Mouse (Mus musculus) midbrain, embryonic 13.5 days (tissue): ENCODE measurements around the gene P4ha2. TPM values are rescaled to one million over a fixed set of nuclear protein-coding genes. Genes with fewer than 3 reads are reported as not detected.

Experiments
- ATAC-seq: fragments of 200-750 bp; cut with Nextera tagmentation; 2 replicates; pipeline ENCODE4 v1.8.0; 2017; ENCODE audit warnings: mild to moderate bottlenecking, moderate TSS enrichment, moderate library complexity
- H3K27ac ChIP-seq: fragments of 300-500 bp; sonication (generic); 2 replicates; pipeline ENCODE4 v1.5.1; 2015; ENCODE audit warnings: inconsistent platforms, mild to moderate bottlenecking, moderate library complexity
- H3K27me3 ChIP-seq: fragments of 300-500 bp; sonication (generic); 2 replicates; pipeline ENCODE4 v1.6.1; 2015; ENCODE audit warnings: mild to moderate bottlenecking, inconsistent platforms
- H3K36me3 ChIP-seq: fragments of 300-500 bp; sonication (generic); 2 replicates; pipeline ENCODE4 v1.6.1; 2015; ENCODE audit warnings: mild to moderate bottlenecking, inconsistent platforms
- H3K4me1 ChIP-seq: fragments of 300-500 bp; sonication (generic); replicated peaks from 2 replicates; pipeline ENCODE4 v1.6.1; 2015; ENCODE audit warnings: inconsistent platforms
- H3K4me2 ChIP-seq: fragments of 300-500 bp; sonication (generic); replicated peaks from 2 replicates; pipeline ENCODE4 v1.6.1; 2015; ENCODE audit warnings: moderate library complexity, mild to moderate bottlenecking, inconsistent platforms
- H3K4me3 ChIP-seq: fragments of 300-500 bp; sonication (generic); replicated peaks from 2 replicates; pipeline ENCODE4 v1.5.1; 2015; ENCODE audit warnings: mild to moderate bottlenecking, inconsistent platforms
- H3K9ac ChIP-seq: fragments of 300-500 bp; sonication (generic); replicated peaks from 2 replicates; pipeline ENCODE4 v1.6.1; 2015; ENCODE audit warnings: mild to moderate bottlenecking, inconsistent platforms
- H3K9me3 ChIP-seq: fragments of 300-500 bp; sonication (generic); 2 replicates; pipeline ENCODE4 v1.6.1; 2016; ENCODE audit warnings: mild to moderate bottlenecking, inconsistent platforms
- WGBS: fragments of 180-500 bp; shearing (Covaris S2); methylation state at CpG from one replicate; pipeline ENCODE4 v1.1.7; 2015; 5-methylcytosine and 5-hydroxymethylcytosine counted together
- polyA plus RNA-seq: library from polyadenylated mRNA; unstranded; fragments of >200 nt; fragmentation: Nextera tagmentation; extraction: Ambion mirVana; gene quantifications from 2 replicates; pipeline ENCODE4 v1.2.1, GENCODE M21; 2015

P4ha2 gene
- polyA plus RNA-seq, 1 experiment from 2014 or later: 7.8 TPM

DNA sequence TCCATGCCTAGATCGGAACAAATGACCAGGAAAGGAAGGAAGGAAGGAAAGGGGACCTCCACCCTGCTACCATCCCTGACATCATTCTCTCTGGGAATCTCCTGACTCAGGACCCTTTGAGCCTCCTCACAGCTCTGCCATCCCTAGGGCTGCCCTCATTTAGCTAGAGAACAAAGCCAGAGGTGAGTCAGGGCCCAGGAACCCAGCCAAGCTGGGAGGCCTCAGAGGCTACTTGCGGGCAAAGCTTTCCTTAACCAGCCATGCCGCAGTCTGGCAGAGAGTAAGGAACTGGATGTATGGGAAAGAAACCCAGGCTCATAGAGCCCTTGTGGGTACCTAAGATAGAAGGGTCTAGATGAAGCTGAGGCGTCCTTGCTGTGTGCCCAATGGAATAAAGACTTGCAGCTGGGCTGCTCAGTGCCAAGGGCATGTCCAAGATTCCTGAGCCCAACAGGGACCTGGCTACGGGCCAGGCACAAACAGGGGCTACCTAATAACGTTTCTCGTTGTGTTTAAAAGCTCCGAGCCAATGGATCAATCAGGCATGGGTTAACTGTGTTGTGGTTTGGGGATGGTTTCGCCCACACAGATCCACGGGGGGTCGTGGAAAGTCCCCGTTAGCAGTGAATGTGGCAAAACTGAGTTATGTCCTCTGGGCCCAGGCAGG is 37.7 kb upstream of the P4ha2 start:
- Histone ChIP-seq H3K9ac (no peak overlapping the region), H3K4me2 (no peak overlapping the region), H3K27ac (0 out of 2 replicates have a peak overlapping the region, but pooled peaks have one; percentile 15), H3K9me3 (no peaks in the 10 kb centered on the region), H3K27me3 (no peaks in the 10 kb centered on the region), H3K4me1 (peaks cover 39% of the 10 kb centered on the region), H3K4me3 (no peak overlapping the region), H3K36me3 (no peaks in the 10 kb centered on the region)
- whole genome bisulfite sequencing: 82% methylated on average over 12 of the region's 12 CpGs
- no peak for ATAC-seq

DNA sequence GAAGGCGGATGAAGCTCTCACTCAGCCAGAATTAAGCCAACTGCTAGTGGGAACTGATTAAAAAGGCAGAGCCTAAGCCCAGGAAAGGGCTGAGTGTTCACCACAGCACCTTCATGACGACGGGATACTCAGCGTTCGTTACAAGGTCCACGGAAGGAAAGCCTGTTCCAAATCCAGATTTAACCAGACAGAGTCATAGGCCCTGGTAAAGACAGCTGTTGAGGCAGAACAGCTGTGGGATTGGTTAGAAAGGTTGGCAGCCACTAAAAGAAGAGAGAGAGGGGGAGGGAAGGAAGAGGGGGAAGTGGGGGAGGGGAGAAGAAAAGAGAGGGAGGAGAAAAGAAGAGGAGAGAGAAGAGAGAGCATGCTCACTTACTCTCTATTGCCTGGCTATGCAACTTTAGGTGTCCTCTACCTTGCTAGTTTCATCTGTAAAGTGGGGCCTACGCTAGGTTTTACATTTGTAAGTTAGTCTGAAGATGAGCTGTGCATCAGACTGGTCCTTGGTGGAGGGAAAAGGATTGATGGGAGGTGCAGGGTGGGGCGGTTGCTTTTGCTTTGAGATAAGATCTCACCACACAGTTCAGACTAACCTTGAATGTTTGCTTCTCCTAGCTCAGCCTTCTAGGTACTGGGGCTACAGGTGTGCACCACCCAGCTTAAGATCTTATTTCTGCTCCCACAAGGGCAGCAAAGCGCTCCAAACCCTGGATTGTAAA is 37.0 kb upstream of the P4ha2 start:
- WGBS: 75% methylated on average over 9 of the region's 9 CpGs
- no peaks in the 10 kb centered on the region for H3K36me3 ChIP-seq
- H3K4me1 ChIP-seq: peaks cover 39% of the 10 kb centered on the region

DNA sequence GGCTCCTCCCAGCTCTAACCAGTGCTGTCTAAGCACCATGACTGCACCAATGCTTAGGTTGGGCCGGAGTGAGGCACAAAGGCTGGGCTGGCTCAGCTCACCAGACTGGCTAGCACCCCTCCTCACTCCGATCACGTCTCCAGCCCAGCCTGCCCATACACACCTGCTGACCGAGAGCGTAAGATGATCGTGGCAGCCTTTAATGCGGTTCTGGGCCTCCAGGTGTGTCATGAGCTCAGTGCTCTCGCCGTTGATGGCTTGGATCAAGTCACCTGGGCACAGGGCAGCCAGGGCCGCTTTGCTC is 36.5 kb upstream of the P4ha2 start:
- no peaks in the 10 kb centered on the region for H3K36me3 ChIP-seq
- H3K4me3 ChIP-seq: no peak overlapping the region
- WGBS: 90% methylated on average over 10 of the region's 10 CpGs
- no peak for ATAC-seq
- no peak overlapping the region for H3K4me2 ChIP-seq
- no peaks in the 10 kb centered on the region for H3K9me3 ChIP-seq
- H3K27me3 ChIP-seq: peaks cover 6% of the 10 kb centered on the region
- no peak overlapping the region for H3K9ac ChIP-seq
- H3K4me1 ChIP-seq: peaks cover 39% of the 10 kb centered on the region
- no peak overlapping the region for H3K27ac ChIP-seq

More for the DNA sequence above, 37.0 kb upstream of the P4ha2 start:
- H3K27me3 ChIP-seq: peaks cover under 1% of the 10 kb centered on the region
- H3K27ac ChIP-seq: no peak overlapping the region
- H3K4me2 ChIP-seq: no peak overlapping the region
- ATAC-seq: no peak
- no peaks in the 10 kb centered on the region for H3K9me3 ChIP-seq
- H3K4me3 ChIP-seq: no peak overlapping the region
- no peak overlapping the region for H3K9ac ChIP-seq

DNA sequence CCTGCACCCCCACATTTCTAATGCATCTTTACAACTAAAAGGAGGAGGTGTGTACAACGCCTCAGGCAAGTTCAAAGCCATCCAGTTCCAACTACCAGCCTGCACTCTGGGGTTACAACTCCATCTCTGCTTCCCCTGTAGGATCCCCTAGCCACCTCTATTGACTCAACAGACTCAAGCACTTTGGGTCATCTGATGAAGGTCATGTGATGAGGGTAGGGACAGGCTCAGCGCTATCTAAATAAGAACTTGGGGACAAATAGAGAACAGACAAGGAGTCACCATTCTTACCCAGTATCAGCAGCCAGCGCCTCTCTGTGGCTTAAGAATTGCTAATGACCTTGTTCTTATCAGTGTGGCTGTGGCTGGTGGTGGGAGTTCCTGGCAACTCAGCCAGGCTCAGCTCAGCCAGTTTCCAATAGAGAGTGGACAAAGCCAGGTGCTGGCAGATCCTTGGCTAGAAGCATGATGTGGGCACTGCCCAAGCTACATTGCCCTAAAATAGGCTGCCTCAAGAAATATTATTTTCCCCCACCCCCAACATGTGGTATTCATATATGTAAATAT is 35.4 kb upstream of the P4ha2 start:
- peaks cover 33% of the 10 kb centered on the region for H3K4me1 ChIP-seq
- no peak overlapping the region for H3K27ac ChIP-seq
- no peak overlapping the region for H3K4me2 ChIP-seq
- H3K9ac ChIP-seq: no peak overlapping the region
- H3K36me3 ChIP-seq: no peaks in the 10 kb centered on the region
- 76% methylated on average over 3 of the region's 3 CpGs for WGBS
- H3K9me3 ChIP-seq: no peaks in the 10 kb centered on the region
- H3K4me3 ChIP-seq: no peak overlapping the region
- H3K27me3 ChIP-seq: peaks cover 9% of the 10 kb centered on the region
- ATAC-seq: no peak

DNA sequence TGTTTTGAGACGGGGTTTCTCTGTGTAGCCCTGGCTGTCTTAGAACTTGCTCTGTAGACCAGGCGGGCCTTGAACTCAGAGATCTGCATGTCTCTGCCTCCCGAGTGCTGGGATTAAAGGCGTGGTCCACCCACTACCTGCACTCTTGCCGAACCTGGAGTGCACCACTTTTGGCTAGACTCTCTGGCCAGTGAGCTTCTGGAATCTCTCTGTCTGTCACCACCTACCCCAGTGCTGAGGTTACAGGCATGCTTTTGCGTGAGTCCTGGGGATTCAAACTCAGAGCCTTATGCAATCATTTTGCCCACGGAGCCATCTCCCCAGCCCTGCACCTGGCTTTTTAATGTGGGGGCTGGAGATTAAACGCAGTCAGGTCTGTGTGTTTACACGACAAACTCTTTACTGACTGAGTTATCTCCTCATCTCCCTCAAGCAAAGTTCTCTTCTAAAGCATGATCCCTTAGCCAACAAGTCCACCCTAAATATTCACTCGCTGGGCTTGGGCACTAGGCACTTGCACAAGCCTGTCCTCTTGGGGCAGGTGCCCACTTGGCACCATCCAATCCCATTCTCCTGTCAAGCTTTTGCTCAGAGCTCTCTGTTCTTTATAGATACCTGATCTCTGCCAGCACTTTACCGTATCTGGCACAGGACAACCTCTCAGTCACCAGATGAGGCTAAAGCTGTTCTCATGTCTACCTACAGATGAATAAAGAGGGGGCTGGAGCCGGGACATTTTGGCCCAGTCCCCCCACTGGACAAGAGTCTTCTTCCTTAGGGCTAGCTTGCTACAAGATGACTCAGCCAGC is 34.6 kb upstream of the P4ha2 start:
- Histone ChIP-seq H3K36me3 (no peaks in the 10 kb centered on the region), H3K27me3 (peaks cover 9% of the 10 kb centered on the region), H3K4me3 (no peak overlapping the region), H3K27ac (no peak overlapping the region), H3K9ac (no peak overlapping the region), H3K9me3 (no peaks in the 10 kb centered on the region), H3K4me1 (peaks cover 31% of the 10 kb centered on the region), H3K4me2 (no peak overlapping the region)
- ATAC-seq: no peak
- 96% methylated on average over 12 of the region's 12 CpGs for WGBS

DNA sequence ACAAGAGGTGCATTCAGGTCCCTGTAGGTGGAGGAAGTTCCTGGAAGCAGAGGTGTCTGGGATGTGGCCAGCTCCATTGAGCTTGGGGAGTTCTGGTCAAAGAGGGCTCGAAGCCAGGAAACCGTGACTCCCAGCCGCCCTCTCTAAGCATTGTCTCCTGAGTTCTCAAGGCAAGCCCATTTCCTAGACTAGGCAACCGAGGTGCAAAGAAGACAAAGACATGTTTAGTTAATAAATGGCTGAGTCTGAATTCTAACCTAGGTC is 34.0 kb upstream of the P4ha2 start:
- Histone ChIP-seq H3K4me1 (peaks cover 28% of the 10 kb centered on the region), H3K9ac (no peak overlapping the region), H3K9me3 (no peaks in the 10 kb centered on the region), H3K36me3 (no peaks in the 10 kb centered on the region), H3K27ac (no peak overlapping the region), H3K4me3 (no peak overlapping the region), H3K27me3 (peaks cover 9% of the 10 kb centered on the region), H3K4me2 (no peak overlapping the region)
- 93% methylated on average over 4 of the region's 4 CpGs for WGBS
- no peak for ATAC-seq

DNA sequence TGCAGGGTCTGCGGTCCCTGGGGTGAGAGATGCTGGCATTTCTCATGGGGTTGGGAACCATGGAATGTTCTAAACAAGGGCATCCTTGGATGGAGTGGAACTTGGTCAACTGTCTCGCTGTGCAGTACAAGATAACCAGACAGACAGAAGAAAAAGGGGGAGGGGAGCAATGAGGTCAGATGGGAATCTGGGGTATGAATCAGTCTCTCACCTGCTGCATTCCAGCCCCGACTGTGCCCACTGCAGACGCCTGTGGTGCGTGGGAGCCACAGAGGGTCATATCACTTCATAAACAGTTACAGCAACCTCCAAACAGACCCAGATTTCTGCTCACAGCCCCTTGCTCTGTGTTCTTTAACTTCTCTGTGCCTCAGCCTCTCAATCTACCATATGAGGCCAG is 33.5 kb upstream of the P4ha2 start:
- ATAC-seq: no peak
- H3K4me1 ChIP-seq: peaks cover 28% of the 10 kb centered on the region
- no peak overlapping the region for H3K9ac ChIP-seq
- H3K9me3 ChIP-seq: no peaks in the 10 kb centered on the region
- H3K36me3 ChIP-seq: no peaks in the 10 kb centered on the region
- peaks cover 9% of the 10 kb centered on the region for H3K27me3 ChIP-seq
- H3K4me2 ChIP-seq: no peak overlapping the region
- 92% methylated on average over 5 of the region's 5 CpGs for WGBS
- H3K4me3 ChIP-seq: no peak overlapping the region
- H3K27ac ChIP-seq: no peak overlapping the region

DNA sequence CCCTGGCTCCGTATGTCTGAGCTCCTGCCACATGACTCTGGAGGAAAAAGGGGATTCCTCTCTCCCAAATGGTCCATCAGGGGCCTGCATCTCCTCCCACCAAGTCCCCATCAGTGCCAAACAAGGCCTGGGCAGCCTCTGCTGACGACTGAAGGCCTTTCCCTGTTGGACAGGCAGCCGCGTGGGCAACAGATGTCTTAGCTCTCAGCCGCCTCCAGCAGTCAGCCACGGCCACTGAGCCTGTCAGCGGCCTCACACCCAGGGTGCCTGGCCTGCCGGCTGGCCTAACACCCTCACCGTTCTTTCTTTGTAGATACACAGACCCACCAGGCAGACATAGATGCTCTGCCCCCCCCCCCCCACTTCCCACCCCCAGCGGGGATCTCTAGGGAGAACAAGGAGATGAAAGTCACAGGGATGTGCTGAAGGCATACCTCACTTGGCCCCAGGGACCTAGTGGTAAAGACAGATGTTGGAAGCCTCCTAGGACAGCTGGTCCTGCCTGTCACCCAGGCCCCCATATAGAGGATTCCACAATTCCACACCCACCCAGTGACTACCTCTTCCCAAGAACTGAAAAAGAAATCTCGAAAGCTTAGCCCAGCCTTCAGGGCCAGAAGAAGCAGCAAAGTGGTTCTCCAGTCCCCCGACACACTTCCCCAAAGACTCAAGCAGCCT is 32.4 kb upstream of the P4ha2 start:
- H3K9ac ChIP-seq: peak overlapping the region; percentile 75
- H3K4me2 ChIP-seq: peak overlapping the region; percentile 94
- H3K27ac ChIP-seq: no peak overlapping the region
- ATAC-seq: 0 out of 2 replicates have a peak, but pooled peaks have one; percentile 10
- H3K27me3 ChIP-seq: peaks cover 9% of the 10 kb centered on the region
- 27% methylated on average over 12 of the region's 12 CpGs for WGBS
- H3K9me3 ChIP-seq: no peaks in the 10 kb centered on the region
- H3K4me1 ChIP-seq: peaks cover 25% of the 10 kb centered on the region
- peak overlapping the region; percentile 58 for H3K4me3 ChIP-seq
- no peaks in the 10 kb centered on the region for H3K36me3 ChIP-seq

DNA sequence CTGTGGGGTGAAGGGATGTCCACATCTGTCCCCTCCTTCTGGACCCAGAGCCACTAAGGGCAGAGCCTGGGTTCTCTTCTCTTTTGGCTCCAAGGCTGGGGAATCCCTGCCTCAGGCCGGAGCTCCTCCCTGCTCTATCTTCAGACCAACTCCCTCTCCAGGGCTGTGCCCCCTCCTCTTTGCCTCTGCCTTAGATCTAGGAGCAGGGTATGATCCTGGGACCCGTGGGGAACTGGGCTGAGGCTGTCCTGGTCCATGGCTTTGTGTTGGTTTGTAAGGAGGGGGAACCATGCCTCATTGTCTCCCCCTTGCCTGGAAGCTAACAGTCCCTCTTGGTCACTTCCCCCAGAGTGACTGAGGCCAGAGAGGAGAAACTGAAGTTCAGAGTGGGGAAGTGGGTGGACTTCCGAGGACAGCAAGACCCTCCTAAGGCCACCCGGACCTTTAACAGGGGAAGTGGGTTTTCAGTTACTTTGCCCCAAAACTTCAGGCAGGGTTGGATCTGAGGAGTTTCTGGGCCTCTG is 31.8 kb upstream of the P4ha2 start:
- Histone ChIP-seq H3K4me3 (peak overlapping the region; percentile 58), H3K4me2 (peak overlapping the region; percentile 94), H3K27me3 (peaks cover 9% of the 10 kb centered on the region), H3K4me1 (peaks cover 22% of the 10 kb centered on the region), H3K36me3 (no peaks in the 10 kb centered on the region), H3K9me3 (no peaks in the 10 kb centered on the region), H3K9ac (peak overlapping the region; percentile 75), H3K27ac (no peak overlapping the region)
- 30% methylated on average over 4 of the region's 4 CpGs for WGBS
- peak; percentile 43; the same call in 1 of the 2 replicates for ATAC-seq

DNA sequence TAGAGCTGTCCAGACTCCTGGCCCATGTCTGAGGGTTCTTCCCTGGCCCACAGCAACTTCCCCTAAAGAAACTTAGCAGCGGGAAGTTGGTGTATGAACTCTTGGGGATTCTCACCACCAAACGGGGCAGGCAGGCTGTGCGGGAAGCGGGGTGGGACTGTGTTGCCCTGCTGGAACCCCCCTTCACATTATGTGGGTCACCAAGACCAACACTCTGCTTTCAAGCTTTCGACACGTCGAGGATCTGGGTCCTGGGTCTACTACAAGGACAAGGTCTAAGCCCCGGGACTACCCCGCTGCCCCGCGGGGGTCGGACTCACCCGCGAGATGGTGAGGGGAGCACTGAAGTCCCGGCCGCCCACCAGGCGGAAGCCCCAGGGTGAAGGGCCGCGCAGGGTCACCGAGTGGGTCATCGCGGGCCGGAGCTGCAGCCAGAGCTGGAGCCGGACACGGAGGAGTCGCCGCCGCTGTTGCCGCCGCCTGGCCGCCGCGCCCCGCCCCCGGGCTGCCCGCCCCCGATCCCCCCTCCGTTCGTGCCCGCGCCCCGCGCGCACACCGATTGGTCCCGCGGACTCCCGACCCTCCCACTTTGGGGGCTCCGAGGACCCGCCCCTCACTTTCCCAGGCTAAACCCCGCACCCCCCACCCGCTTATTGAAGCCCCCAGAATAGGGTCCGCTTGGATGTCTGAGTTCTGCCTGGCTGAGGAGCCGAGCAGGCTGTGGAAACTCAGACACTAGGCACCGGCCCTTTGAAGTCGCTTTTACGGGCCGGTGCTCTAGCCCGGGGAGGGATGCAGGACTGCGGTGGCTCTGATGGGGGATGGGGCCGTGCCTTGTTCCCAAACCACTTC is 31.1 kb upstream of the P4ha2 start, which contains the start of gene Pdlim4:
Pdlim4 (minus strand) TSS at position 495 of the 852 bp plus-strand sequence.
- H3K9me3 ChIP-seq: no peaks in the 10 kb centered on the region
- peak within 1 kb of the TSS; percentile 94 for H3K4me2 ChIP-seq
- 2% methylated on average over 40 of the region's 61 CpGs for WGBS
- ATAC-seq: peak; percentile 59
- peak within 1 kb of the TSS; percentile 75 for H3K9ac ChIP-seq
- peaks cover 22% of the 10 kb centered on the region for H3K4me1 ChIP-seq
- H3K27ac ChIP-seq: no peak within 1 kb of the TSS; the same call in 1 of the 2 replicates
- peak within 1 kb of the TSS; percentile 58 for H3K4me3 ChIP-seq
- H3K36me3 ChIP-seq: no peaks in the 10 kb centered on the region
- peaks cover 9% of the 10 kb centered on the region for H3K27me3 ChIP-seq
